Mouse (Mus musculus): ENCODE results near the gene Cln3. TPM values are rescaled to one million over a fixed set of nuclear protein-coding genes. Genes with fewer than 3 reads are reported as not detected.

Cln3 gene
- polyA plus RNA-seq (2012; rRNA removed): 87.2 and 116 TPM in 2 replicates

GRCm38 (mm10) chr7:126585717-126586116, at the start of gene Cln3:
Gene Cln3, minus strand, starts transcription at chr7:126585817.

GRCm38 (mm10) chr7:126630824-126631518, 45.4 kb upstream of the Cln3 start, which contains the start of gene Nupr1:
Gene Nupr1, minus strand, starts transcription at chr7:126630861.

GRCm38 (mm10) chr7:126594862-126595561, 9.4 kb upstream of the Cln3 start, which contains the start of gene Il27:
Gene Il27, minus strand, starts transcription at chr7:126594941.

GRCm38 (mm10) chr7:126584506-126584977, 1.1 kb downstream of the Cln3 start, which contains the start of gene Apobr:
Gene Apobr, plus strand, starts transcription at chr7:126584942.

GRCm38 (mm10) chr7:126566094-126566765, 19.4 kb downstream of the Cln3 start, which contains the start of gene Eif3c:
Gene Eif3c, minus strand, starts transcription at chr7:126566411.

Other genes starting within 250 kb of the Cln3 start
- gene Lat, start 216.2 kb downstream of the Cln3 start, polyA plus RNA-seq (2012; rRNA removed): 5.2 and 7.9 TPM in 2 replicates
- 118 and 182 TPM in 2 replicates for gene Spns1, start 208.4 kb downstream of the Cln3 start, polyA plus RNA-seq (2012; rRNA removed)
- gene Nfatc2ip, start 189.1 kb downstream of the Cln3 start, polyA plus RNA-seq (2012; rRNA removed): 4.3 and 5.7 TPM in 2 replicates
- gene Cd19, start 170.9 kb downstream of the Cln3 start, polyA plus RNA-seq (2012; rRNA removed): 3.8 and 5.0 TPM in 2 replicates
- 35.6 and 37.0 TPM in 2 replicates for gene Rabep2, start 157.1 kb downstream of the Cln3 start, polyA plus RNA-seq (2012; rRNA removed)
- 0.32 TPM in 1 of 2 replicates, not detected in the other for gene Atp2a1, start 122.7 kb downstream of the Cln3 start, polyA plus RNA-seq (2012; rRNA removed)
- gene Sh2b1, start 110.4 kb downstream of the Cln3 start, polyA plus RNA-seq (2012; rRNA removed): 60.3 and 67.9 TPM in 2 replicates
- 145 and 155 TPM in 2 replicates for gene Tufm, start 98.5 kb downstream of the Cln3 start, polyA plus RNA-seq (2012; rRNA removed)
- gene Atxn2l, start 82.4 kb downstream of the Cln3 start, polyA plus RNA-seq (2012; rRNA removed): 213 and 246 TPM in 2 replicates
- 88.8 and 109 TPM in 2 replicates for gene Eif3c, start 19.4 kb downstream of the Cln3 start, polyA plus RNA-seq (2012; rRNA removed)
- 2.0 and 2.6 TPM in 2 replicates for gene Apobr, start 875 bp downstream of the Cln3 start, polyA plus RNA-seq (2012; rRNA removed)
- 0.15 TPM in 1 of 2 replicates, not detected in the other for gene Il27, start 9.1 kb upstream of the Cln3 start, polyA plus RNA-seq (2012; rRNA removed)
- 137 and 141 TPM in 2 replicates for gene Nupr1, start 45.0 kb upstream of the Cln3 start, polyA plus RNA-seq (2012; rRNA removed)
- 61.1 and 76.7 TPM in 2 replicates for gene Sgf29, start 63.5 kb upstream of the Cln3 start, polyA plus RNA-seq (2012; rRNA removed)
- 267 and 274 TPM in 2 replicates for gene Sult1a1, start 90.6 kb upstream of the Cln3 start, polyA plus RNA-seq (2012; rRNA removed)
- gene Bola2, start 109.6 kb upstream of the Cln3 start, polyA plus RNA-seq (2012; rRNA removed): 64.6 and 66.5 TPM in 2 replicates
- gene Slx1b, start 110.0 kb upstream of the Cln3 start, polyA plus RNA-seq (2012; rRNA removed): 36.8 and 37.9 TPM in 2 replicates
- gene Coro1a, start 122.0 kb upstream of the Cln3 start, polyA plus RNA-seq (2012; rRNA removed): 84.8 and 89.6 TPM in 2 replicates
- gene Mapk3, start 173.8 kb upstream of the Cln3 start, polyA plus RNA-seq (2012; rRNA removed): 651 and 659 TPM in 2 replicates
- gene Gdpd3, start 180.5 kb upstream of the Cln3 start, polyA plus RNA-seq (2012; rRNA removed): 9.4 and 26.3 TPM in 2 replicates
- gene Ypel3, start 191.1 kb upstream of the Cln3 start, polyA plus RNA-seq (2012; rRNA removed): 414 and 445 TPM in 2 replicates
- 4.6 and 5.0 TPM in 2 replicates for gene Tbx6, start 195.7 kb upstream of the Cln3 start, polyA plus RNA-seq (2012; rRNA removed)
- 190 and 210 TPM in 2 replicates for gene Ppp4c, start 206.7 kb upstream of the Cln3 start, polyA plus RNA-seq (2012; rRNA removed)
- 2.6 and 3.6 TPM in 2 replicates for gene Fam57b, start 211.9 kb upstream of the Cln3 start, polyA plus RNA-seq (2012; rRNA removed)
- not detected in 2 replicates for gene 4930451I11Rik, start 245.8 kb upstream of the Cln3 start, polyA plus RNA-seq (2012; rRNA removed)

All from colon, adult 2 months (tissue).